Mouse (Mus musculus) B cell, adult 2 months (primary cell): Measurements from ENCODE around the gene Olfr1513.
"Not testable (repeated sequence)": the region's sequence is repeated elsewhere in the genome, so short reads cannot be mapped to it uniquely, and the experiment has no call there.

Experiments used
- DNase-seq, 2 experiments: peaks; one replicate each; pipeline ENCODE4 v3.0.0; 2022

The Olfr1513 gene

DNA sequence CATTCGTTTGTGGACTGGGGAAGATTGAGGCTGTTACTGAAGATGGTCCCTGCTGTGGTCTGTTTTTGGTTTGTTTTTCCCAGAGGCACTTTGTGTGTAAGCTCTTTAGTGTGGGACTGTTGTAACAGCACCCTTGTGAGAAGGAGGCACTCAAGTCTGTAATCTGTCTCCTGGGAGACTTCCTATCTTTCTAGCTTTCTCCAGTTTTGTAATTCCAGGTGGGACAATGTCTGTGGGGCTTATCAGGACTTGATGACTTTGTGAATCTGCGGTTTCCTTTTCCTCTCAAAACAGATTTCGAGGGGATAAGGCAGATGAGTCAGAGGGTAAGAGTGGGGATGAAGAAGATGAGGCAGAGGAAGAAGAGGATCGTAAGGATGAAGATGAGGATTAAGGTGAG, at the start of gene Olfr1513:
TSS of gene Olfr1513 (minus strand) at position 101 of the 400 bp plus-strand sequence.
- no peak for DNase-seq

DNA sequence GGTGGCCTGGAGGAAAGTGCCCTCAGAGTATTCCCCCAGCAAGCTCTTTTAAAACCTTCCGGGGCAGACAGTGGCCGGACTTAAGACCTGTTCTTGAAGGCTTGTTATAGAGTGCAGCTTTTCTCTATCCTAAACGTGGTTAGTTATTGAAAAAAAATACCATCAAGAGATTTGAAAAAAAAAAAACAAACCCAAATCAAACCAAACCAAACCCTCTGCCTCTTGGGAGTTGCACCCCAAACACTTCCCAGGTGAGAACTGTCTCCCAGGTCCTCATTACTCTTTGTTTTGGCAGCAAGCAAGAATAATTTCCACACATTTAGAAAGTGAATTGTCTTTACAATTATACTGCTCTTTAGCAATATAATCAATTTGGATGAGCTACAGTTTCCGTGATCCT, 41.1 kb upstream of the Olfr1513 start, which contains the start of gene Olfr1511:
TSS of gene Olfr1511 (minus strand) at position 101 of the 400 bp plus-strand sequence.
- DNase-seq, result no peak

DNA sequence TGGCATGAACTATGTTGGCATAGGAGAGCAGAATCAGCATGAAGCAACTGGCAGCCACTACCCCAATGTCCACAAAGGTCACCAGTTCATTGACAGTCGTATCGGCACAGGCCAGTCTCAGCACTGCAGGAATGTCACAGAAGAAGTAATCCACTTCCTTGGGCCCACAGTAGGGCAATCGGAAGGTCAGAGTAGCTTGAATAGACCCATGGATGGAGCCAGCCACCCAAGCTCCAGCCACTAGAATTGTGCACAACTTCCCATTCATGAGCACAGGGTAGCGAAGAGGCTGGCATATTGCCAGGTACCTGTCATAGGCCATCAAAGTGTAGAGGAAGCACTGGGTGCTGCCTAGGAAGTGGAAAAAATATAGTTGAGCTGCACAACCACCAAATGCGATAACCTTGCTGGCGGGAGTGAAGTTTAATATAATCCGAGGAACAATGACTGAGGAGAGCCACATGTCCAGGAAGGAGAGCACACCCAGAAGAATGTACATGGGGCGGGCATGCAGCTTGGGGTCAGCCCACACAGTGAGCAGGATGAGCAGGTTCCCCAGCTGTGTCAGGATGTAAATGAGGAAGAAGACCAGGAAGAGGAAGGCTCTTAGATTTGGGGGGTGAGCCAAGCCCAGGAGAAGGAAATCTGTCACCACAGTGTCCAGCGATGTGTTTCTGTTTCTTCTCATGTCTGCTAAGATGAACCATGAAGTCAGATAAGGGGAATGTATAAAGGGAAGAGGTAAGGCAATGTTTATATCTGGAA, 34.1 kb upstream of the Olfr1513 start:
- not testable (repeated sequence) for DNase-seq

DNA sequence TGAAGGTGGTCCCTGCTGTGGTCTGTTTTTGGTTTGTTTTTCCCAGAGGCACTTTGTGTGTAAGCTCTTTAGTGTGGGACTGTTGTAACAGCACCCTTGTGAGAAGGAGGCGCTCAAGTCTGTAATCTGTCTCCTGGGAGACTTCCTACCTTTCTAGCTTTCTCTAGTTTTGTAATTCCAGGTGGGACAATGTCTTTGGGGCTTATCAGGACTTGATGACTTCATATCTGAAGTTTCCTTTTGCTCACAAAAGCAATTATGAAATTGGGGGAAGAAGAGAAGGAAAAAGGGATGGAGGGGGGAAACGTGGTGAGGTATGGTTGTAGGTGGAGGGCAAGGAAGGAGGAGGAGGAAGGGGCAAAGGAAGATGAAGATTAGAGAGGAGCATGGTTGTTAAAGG, 22.9 kb upstream of the Olfr1513 start, which contains the start of gene Olfr1512:
TSS of gene Olfr1512 (minus strand) at position 101 of the 400 bp plus-strand sequence.
- no peak for DNase-seq

DNA sequence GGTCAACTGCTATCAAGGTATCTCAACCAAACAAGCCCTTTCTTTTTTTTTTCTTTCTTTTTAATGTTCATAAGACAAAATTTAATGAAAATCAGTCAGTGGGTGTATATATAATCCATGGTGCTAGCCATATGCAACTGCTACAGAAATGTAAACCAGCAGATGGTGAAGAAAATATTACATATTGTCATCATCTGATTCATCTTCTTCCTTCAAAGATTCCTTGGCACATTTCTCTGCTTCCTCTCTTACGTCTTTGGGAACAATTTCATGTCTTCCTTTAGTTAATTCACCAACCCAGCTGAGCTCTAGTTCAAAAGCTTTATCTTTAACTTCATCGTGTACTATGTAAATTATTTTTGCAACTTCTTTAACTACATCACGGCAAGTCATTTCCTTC, 12.5 kb upstream of the Olfr1513 start:
- DNase-seq, result no peak

DNA sequence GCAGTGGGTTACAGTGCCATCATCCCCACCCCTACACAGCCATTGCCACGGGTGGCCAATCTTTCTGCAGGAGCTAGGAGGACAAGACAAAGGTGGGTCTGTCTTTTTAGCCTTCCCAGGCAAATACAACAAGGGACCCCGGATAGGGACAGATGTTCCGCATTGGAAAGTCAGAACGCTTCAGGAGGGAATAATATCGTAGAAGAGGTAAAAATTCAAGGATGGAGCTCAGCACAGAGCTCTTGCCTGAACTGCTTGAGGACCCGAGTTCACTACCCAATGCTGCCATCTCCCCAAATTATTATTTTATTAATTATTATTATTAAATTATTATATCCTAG, 16.7 kb downstream of the Olfr1513 start:
- DNase-seq, result no peak

DNA sequence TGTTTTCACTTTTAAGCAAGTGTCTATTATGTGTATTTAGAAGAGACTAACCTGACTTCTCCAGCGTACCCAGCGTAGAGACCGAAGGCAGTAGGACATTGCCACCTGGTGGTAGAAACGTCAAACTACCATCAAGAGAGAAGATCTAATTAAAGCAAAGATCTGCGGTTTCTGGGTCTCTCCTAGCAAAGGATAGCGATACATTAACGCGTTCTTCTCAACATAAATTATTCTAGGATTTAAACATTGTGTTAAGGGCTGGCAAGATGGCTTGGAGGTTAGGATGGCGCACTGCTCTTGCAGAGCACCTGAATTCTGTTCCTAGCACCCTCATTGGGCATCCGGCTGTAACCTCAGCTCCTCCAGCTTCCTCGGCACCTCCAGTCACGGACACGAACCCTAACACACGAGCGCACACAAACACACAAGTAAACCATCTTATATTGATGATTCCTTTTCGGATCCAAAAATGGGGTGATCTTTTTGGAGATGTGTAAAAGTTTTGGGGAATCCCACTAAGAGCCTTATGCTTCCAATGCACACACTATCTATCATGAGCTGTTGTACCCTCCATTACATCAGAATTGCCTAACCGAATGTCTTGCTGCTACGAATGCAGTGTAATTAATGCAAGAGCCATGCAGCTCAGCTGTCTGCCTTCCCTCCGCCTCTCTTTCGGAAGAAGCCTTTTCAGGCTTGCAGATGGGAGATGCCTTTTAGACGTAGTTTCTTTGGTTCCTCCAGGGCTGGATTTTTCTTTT, 17.3 kb downstream of the Olfr1513 start:
- peak; percentile 68 to 73 for DNase-seq

DNA sequence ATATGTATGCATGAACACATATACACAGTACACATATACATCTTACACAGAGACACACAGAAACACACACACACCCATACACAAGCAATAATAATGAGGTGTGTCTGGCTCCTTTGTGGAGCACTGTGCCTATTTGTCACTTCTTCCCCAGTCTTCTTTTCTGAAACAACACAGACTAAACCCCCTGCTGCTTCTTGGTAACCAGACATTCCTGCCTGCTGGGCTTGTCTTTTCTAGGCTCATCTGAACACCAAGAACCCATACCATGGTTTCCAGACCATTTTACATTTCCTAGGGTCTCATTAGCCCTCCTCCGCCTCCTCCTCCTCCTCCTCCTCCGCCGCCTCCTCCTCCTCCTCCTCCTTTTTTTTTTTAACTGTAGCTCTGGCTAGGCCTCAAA, 24.0 kb downstream of the Olfr1513 start:
- no peak for DNase-seq

DNA sequence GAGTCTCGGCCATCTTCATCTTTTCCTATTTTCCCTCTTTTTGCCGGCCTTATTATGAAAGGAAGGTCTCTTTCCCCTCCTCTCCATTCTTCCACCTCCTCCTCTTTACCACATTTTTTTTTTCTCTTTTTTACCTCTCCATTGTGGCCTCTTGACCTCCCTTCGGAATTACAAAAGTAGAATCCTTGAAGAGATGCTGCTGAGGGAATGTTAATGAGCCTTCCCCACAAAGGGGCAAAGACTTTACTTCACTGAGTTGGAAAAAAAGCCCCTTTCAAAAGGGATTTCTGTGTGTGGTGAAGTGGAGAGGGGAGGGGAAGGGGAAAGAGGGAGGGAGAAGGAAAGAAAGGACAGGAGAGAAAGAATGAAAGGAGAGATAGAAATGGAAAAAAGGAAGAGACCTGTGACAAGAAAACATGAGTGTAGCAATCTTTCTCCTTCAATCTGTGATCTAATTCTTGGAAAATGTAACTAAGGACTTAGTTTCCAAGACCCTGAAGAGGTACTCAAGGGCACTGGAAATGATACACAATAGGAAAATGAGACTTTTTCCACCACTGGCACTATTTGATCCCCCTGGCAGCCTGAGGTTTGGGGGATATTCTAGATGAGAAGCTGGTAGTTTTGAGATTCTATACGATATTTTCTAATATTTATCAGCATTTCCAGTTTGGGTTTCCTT, 25.0 kb downstream of the Olfr1513 start:
- DNase-seq, result no peak

DNA sequence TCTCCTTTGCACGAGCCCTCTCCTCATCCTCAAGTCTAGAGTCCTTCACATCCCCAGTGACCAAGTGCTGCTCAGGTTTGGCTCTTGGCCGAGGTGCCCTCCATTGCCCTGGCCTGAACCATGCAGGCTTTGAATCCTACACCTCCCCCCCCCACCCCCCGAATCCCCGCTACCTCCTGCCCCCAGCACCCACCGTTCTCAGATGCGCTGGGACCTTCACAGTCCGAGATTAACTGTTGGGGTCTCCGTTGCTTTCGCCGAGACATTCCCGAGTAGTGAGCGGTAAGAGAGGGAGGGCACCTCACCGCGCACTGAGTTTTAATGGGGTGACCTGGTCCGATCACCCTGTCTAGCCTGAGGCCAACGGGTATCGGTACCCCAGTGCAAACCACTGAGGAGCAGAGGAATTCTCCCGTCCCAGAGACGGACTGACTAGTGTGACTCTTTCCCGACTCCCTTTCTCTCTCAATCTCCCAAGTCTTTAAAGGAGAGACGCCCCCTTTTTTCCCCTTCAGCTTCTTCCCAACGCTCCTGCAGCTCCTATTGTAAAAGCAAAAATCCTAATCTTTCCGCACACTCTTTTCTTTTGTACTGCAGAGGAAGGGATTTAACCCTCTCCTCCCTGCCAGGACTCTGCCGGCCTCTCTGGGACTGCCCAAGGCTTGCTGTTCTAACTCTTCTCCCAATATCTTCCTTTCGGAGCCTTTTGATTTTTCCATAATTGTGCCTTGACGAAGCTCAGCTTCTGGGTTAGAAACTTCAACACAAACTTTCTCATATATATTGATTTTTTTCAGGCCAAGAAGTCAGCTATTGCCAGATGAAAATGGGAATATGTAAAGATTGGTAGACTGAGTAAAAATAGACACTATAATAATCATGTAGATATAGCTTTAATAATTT, 28.0 kb downstream of the Olfr1513 start, which contains the start of gene Sall2:
TSS of gene Sall2 (minus strand) at position 853 of the 903 bp plus-strand sequence.
- DNase-seq, result no peak

DNA sequence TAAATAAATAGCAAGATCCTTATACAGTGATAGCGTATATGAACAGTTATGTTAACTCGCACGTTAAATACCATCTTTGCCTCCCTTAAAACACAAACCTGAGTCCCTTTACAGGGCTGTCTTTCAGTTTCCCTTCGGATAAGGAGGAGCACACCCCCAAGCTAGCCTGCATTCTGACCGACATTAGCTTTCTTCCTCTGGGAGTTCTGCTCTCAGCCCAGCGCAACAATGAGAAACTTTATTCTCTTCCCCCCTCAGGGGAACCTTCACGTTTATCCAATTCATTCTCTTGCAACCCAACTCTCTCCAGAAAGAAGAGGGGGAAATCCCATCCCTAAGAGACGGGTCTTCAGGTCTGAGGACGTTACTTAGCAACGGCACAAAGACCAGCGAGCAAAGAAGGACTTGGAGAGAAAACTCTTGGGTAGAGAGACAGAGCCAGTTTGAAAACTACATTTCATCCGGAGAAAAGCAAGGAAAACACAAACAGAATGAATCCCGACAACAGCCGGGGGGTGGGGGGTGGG, 28.8 kb downstream of the Olfr1513 start:
- no peak for DNase-seq

DNA sequence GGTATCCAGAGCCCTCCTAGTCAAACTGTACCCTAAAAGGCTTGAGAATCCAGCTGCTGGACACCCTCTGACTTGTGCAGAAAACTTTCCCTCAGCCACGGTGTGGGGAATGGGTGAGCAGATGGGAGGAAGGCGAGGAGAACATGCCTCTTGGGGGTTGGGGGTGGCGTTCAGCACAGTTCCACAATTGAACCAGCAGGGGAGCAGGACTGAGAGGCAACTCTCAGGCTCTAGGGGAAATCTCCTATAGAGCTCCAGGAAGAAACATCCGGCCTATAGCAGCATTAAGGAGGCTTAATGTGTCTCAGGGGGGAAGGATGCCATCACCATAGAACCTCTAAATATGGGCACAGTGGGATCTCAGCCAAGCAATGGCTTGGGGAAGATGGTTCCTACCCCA, 30.3 kb downstream of the Olfr1513 start:
- DNase-seq, result no peak

DNA sequence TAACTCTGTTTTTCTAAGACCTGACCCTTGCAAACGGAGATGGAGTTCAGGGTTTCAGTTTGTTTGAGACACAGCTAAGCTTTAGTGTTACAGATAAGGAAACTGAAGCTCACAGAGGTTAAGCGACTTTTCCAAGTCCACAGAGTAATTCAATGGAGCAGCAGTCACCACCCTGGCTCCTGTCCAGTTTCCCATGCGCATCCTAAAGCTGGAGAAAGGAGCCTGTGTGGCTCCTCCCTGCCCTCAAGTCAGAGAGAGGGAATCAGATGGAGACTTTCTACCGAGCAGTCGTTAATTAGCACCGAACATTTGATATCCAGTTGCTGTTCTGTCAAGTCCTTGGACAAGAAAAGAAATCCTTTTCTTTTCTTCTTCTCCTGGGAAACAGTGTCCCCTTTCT, 36.8 kb downstream of the Olfr1513 start:
- no peak for DNase-seq

DNA sequence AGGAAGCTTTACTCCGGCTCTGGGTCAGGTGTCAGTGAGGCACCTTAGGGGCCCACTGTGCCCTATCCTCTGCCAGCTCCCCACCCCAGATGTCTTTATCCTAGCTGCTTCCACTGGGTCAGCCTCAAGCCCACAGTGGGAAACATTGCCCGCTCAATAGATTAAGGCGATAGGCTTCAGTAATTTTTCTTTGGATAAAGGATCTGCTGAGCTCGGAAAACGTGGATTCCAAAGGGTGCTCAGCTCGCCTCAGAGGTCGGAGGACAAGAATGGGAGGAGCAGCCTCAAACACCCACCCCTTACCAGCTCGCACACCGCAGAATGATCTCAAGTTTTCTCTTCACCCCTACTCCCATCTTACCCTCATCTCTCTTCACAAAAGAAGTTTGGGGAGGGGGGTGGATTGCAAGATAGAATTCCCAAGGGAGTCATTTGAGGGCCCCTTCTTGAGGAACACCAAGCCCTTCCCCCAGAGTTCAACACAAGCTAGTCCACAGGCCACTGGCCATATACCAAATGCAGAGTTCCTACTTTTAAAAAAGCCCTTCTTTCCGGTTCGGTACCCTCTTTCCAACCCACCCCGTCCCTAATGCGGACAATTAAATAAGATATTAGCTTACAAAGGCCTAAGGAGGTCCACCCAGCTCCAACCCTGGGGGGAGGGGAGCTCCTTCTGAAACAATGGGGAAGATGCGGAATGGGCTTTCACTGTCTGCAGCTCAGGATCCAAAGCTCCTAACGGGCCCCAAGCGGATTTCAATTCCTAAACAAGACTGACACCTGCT, 39.6 kb downstream of the Olfr1513 start:
- DNase-seq, result no peak

DNA sequence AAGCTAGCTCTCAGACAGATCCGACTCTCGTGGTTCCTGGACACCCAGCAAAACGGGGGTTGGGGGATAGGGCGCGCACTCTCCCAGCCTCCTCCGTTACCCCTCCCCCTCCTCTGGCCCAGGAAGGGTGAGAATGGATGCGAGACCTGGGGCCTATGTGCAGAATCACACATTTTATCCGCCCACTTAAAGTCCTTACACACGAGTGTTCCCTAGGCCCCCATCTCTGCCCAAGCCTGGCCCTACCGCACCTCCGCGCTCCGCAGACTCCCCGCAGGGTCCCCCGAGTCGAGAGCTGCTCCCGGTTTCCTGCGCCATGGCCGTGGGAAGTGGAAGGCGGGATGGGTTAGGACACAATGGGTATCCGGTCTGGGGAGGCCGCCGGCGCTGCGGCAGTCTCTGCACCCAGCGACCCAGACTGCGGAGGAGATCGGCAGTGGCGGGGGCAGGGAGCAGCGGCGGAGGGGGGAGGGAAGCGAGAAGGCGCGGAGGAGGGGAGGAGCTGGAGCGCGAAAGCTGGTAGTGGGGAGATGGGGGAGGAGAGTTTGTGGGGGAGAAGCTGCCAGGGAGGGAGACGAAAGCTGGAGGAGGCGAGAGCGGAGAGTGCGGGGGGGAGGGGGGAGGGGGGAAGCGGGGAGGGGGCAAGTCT, 40.3 kb downstream of the Olfr1513 start:
- DNase-seq, result peak; percentile 29 to 36

DNA sequence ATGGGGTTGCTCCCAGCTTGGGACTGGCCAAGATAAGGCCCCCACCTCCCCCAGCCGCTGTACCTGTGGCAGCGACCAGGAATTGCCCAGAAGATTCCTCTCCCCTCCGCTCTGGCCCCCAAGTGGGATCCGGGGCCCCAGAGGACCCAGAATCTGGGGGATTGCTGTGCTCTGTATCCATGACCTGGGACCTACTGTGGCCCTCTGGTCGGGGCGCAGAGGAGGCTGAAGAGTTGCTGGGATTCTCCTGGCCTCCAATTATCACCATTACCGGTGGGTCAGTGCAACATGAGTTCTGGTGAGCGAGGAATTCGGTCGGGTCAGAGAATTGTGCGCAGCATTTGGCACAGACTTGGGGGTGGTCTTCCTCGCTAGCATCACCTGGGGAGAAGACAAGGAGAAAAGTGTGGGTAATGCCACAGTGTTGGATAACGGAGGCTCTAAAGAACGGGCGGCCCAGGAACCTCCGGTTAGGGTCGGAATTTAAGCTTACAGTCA, 40.9 kb downstream of the Olfr1513 start:
- DNase-seq, result no peak

DNA sequence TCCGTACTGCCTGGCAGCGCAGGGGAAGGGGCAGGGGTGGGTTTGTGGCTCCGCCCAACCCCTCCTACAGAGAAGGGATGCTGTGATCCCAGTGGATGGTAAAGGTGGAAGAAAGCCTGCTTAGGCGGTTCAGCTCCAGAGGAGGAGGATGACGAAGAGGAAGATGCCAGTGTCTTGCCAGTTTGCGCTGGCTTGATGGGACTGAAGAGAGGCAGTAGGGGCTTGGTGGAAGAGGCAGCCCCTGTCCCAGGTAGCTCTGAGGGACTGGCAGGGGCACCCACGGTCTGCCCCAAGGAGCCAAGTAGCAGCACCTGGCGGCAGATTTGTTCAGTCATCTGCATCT, 41.4 kb downstream of the Olfr1513 start:
- no peak for DNase-seq

DNA sequence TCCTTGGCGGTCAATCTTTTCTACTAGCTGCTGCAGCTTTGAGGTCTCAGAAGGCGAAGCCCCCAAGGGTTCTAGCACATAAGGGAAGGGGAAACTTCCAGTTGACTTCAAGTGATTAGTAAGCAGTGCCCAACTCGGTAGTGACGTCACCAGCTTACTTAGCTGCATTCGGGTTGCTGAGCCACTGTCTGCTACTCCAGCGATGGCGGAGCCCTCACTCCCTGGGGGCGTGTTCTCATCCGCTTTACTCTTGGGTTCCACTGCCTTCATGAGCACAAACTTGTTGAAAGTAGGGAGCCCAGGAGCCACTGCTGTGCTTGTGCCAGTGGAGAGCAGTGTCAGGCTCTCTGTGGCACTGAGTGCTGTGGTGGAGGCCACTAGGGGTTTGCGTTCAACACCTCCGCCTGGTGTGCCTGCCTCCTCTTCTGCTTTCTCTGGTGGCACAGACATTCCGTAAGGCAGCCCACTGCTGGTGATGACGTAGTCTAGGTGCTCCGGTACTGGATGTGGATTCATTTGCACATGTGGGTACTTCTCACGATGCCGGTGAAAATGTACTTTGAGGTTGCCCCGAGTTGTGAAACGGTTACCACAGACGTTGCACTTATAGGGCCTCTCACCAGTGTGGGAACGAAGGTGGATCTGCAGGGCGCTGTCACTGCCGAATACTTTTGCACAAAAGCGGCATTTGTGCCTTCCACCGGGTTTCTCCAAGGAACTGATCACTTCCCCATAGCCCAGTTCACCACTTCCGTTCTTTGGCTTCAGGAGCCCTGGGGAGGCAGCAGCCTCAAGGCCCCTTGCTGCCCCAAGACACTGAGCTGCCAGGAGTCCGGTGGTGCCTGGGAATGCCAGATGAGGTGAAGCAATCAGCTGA, 42.0 kb downstream of the Olfr1513 start:
- no peak for DNase-seq

DNA sequence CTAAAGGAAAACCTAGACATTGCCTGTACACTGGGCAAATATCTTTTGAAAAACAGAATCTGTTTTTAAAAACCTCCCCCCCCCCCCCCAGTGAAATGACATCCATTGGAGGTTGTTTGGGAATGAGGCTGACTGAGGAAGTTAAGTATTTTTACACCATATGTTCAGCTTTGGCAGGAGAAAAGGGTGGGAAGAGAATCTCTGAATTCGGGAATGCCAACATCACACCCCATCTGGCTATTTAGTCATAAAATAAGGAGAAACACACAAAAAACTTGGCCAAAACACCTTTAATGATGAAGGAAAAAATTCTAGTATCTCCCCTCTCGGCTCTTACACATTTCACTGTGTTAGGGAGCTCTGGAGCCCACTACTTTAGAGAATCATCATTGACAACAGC, 45.3 kb downstream of the Olfr1513 start:
- no peak for DNase-seq

DNA sequence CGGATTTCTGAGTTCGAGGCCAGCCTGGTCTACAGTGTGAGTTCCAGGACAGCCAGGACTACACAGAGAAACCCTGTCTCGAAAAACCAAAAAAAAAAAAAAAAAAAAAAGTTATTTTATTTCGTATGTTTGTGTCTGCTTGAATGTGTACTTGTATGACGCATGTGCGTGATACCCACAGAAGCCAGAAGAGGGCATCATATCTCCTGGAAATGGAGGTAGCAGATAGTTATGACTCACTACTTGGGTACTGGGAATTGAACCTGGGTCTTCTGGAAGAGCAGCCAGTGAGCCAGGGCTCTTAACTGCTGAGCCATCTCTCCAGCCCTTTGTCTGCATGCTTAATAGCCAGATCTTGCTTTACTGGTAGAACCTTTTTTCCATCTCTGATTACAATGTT, 45.9 kb downstream of the Olfr1513 start:
- peak in 1 of 2 experiments; percentile 24 for DNase-seq
